Mouse (Mus musculus) erythroid progenitor cell, adult 5-6 weeks (primary cell): Measurements from ENCODE around the gene Hmx1. TPM values are rescaled to one million over a fixed set of nuclear protein-coding genes. Genes with fewer than 3 reads are reported as not detected.

Experiments
- ATAC-seq: replicated peaks from 2 replicates; pipeline ENCODE4 v1.8.0; 2016; ENCODE audit warnings: moderate number of reproducible peaks, mild to moderate bottlenecking, moderate TSS enrichment, inconsistent platforms; ENCODE audit not compliant: poor library complexity, low FRiP score, severe bottlenecking
- total RNA-seq, 2 experiments: library from RNA; stranded (forward) in 1 of 2; stranded (reverse) in 1 of 2; fragments of 150-400 nt in 1 of 2; fragments of 186-747, 209-891 nt in 1 of 2; gene quantifications; 2 replicates each; pipeline versions ENCODE4 v1.2.3 to v1.2.4; 2015 to 2017; ENCODE audit warnings: low replicate concordance in 2 of 2

The Hmx1 gene
- total RNA-seq, 2 experiments from 2014 or later = not detected

DNA sequence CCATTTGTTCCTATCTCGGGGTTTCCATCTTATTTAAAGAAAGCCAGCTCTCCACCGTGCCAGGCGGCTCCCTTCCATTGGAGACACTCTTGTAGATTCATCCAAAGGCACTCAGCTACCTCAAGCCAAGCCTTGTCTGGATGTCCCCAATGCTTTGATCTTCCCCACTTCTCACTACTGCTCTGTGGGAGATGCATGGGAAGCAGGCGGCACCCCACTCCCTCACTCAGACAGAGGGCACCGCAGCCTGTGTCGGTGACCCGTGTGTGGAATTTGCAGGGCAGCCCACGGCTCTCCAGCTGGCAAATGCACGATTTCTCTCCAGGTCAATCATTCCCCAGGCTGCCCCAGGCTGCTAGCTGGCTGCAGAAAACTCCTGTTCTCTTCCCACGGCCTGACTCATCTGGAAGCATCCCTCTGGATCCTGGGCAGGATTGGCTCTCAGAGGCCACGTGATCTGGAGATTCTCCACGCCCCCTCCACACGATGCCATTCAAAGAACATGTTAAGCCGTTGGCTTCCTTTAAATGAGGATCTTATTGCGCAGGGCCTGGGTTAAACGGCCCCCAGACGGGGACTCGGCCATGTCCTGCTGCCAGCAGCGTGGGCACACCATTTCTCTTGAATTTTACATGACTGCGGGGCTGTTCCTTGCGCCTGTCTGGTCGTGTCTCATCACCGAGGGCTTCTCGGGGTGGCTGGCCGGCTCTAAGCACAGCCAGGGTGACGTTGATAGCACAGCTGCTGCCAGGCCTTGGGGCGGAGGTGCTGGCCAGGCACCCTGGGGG, 58.9 kb downstream of the Hmx1 start:
- ATAC-seq = no peak

Other genes starting within 250 kb of the Hmx1 start
- gene Adra2c, start 110.8 kb upstream of the Hmx1 start, total RNA-seq (2015; ENCODE audit: low replicate concordance) = not detected in 2 replicates
- gene Adra2c, start 110.8 kb upstream of the Hmx1 start, total RNA-seq (2017; ENCODE audit: low replicate concordance) = not detected in 2 replicates
- not detected in 2 replicates for gene Cpz, start 136.6 kb downstream of the Hmx1 start, total RNA-seq (2015; ENCODE audit: low replicate concordance)
- not detected in 2 replicates for gene Cpz, start 136.6 kb downstream of the Hmx1 start, total RNA-seq (2017; ENCODE audit: low replicate concordance)
- 5.0 and 6.5 TPM in 2 replicates for gene Trmt44, start 186.0 kb downstream of the Hmx1 start, total RNA-seq (2015; ENCODE audit: low replicate concordance)
- gene Trmt44, start 186.0 kb downstream of the Hmx1 start, total RNA-seq (2017; ENCODE audit: low replicate concordance) = 1.4 and 4.1 TPM in 2 replicates
- 4.0 and 6.7 TPM in 2 replicates for gene Acox3, start 193.9 kb downstream of the Hmx1 start, total RNA-seq (2015; ENCODE audit: low replicate concordance)
- 5.6 TPM in 2 replicates for gene Acox3, start 193.9 kb downstream of the Hmx1 start, total RNA-seq (2017; ENCODE audit: low replicate concordance)